Mouse (Mus musculus): ENCODE results near the gene Dnajc3. TPM values are rescaled to one million over a fixed set of nuclear protein-coding genes. Genes with fewer than 3 reads are reported as not detected.

Gene Dnajc3
- polyA plus RNA-seq, 1 experiment from 2014 or later: 21.9 TPM

GRCm38 (mm10) chr14:119007103-119007951 lies 69.6 kb downstream of the Dnajc3 start:
- peak; percentile 99 for DNase-seq
- peak overlapping the region; percentile 54 for H3K9ac ChIP-seq (replicated peaks; ENCODE audit: low read length)
- no peaks in the 10 kb centered on the region for H3K9me3 ChIP-seq (ENCODE audit: control insufficient read depth, low read length)
- H3K4me1 ChIP-seq (ENCODE audit: control insufficient read depth, insufficient read depth, low read length): peaks cover 8% of the 10 kb centered on the region
- peak overlapping the region; percentile 98 for H3K4me2 ChIP-seq (ENCODE audit: low read length)
- H3K27me3 ChIP-seq (ENCODE audit: control insufficient read depth, insufficient read depth, low read length): no peaks in the 10 kb centered on the region
- peak; percentile 99 for ATAC-seq (ENCODE audit: low FRiP score, low TSS enrichment)
- peak overlapping the region; percentile 64 for H3K27ac ChIP-seq (replicated peaks; ENCODE audit: low read depth, low read length)
- H3K36me3 ChIP-seq (ENCODE audit: control insufficient read depth, insufficient read depth, low read length): peaks cover 5% of the 10 kb centered on the region; the same call in 1 of the 2 replicates
- WGBS: under 1% methylated on average over 13 of the region's 13 CpGs
- peak overlapping the region; percentile 49 for H3K4me3 ChIP-seq (replicated peaks; ENCODE audit: low read depth, low read length)

DNA sequence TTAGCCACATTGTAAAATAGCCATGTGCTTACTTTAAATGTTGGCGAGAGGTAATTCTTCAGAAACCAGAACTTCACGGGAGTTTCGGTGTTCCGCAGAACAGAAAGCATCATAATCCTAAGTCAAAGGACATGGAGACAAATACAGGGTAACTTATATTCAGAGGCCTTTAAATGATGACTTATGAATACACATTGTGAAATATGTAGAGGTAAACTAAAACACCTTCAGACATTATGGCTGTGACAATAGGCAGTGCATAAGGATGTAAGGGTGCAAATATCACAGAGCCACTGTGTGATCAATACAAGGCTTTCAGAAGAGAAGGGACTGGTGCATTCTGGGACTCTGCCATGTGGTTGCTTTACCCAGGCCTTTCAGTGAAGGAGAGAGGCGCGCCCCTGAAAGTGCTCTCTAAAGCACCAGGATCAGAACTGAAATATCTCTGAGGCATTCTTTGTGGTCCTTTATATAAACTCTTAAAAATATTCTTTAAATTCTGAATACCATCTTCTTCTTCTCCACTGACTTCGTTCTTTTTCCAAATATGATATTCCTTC lies 70.3 kb downstream of the Dnajc3 start:
- H3K4me1 ChIP-seq (ENCODE audit: control insufficient read depth, insufficient read depth, low read length): peaks cover 8% of the 10 kb centered on the region
- H3K27me3 ChIP-seq (ENCODE audit: control insufficient read depth, insufficient read depth, low read length): no peaks in the 10 kb centered on the region
- peak overlapping the region; percentile 64 for H3K27ac ChIP-seq (replicated peaks; ENCODE audit: low read depth, low read length)
- ATAC-seq (ENCODE audit: low FRiP score, low TSS enrichment) (no peak), DNase-seq (no peak)
- no peaks in the 10 kb centered on the region for H3K9me3 ChIP-seq (ENCODE audit: control insufficient read depth, low read length)
- no peaks in the 10 kb centered on the region for H3K36me3 ChIP-seq (ENCODE audit: control insufficient read depth, insufficient read depth, low read length)
- peak overlapping the region; percentile 27; the same call in 1 of the 2 replicates for H3K9ac ChIP-seq (replicated peaks; ENCODE audit: low read length)
- peak overlapping the region; percentile 49 for H3K4me3 ChIP-seq (replicated peaks; ENCODE audit: low read depth, low read length)
- H3K4me2 ChIP-seq (ENCODE audit: low read length): peak overlapping the region; percentile 98
- WGBS: 49% methylated on average over 7 of the region's 7 CpGs

- peaks cover 8% of the 10 kb centered on the region for H3K4me1 ChIP-seq (ENCODE audit: control insufficient read depth, insufficient read depth, low read length)
- no peak for ATAC-seq (ENCODE audit: low FRiP score, low TSS enrichment)
- 91% methylated on average over 2 of the region's 2 CpGs for WGBS
- no peaks in the 10 kb centered on the region for H3K9me3 ChIP-seq (ENCODE audit: control insufficient read depth, low read length)
- no peak overlapping the region for H3K4me3 ChIP-seq (replicated peaks; ENCODE audit: low read depth, low read length)
- no peaks in the 10 kb centered on the region for H3K27me3 ChIP-seq (ENCODE audit: control insufficient read depth, insufficient read depth, low read length)
- H3K27ac ChIP-seq (replicated peaks; ENCODE audit: low read depth, low read length): no peak overlapping the region
- no peak overlapping the region for H3K4me2 ChIP-seq (ENCODE audit: low read length)
- H3K9ac ChIP-seq (replicated peaks; ENCODE audit: low read length): no peak overlapping the region
- DNase-seq: no peak
- H3K36me3 ChIP-seq (ENCODE audit: control insufficient read depth, insufficient read depth, low read length): no peaks in the 10 kb centered on the region
These were observed 71.8 kb downstream of the Dnajc3 start for GRCm38 (mm10) chr14:119009531-119009930.

GRCm38 (mm10) chr14:119012607-119013431 lies 75.0 kb downstream of the Dnajc3 start:
- WGBS: 52% methylated on average over 23 of the region's 23 CpGs
- H3K9me3 ChIP-seq (ENCODE audit: control insufficient read depth, low read length): no peaks in the 10 kb centered on the region
- DNase-seq (peak; percentile 92), ATAC-seq (ENCODE audit: low FRiP score, low TSS enrichment) (peak; percentile 90)
- H3K4me3 ChIP-seq (replicated peaks; ENCODE audit: low read depth, low read length): no peak overlapping the region
- peaks cover 7% of the 10 kb centered on the region for H3K36me3 ChIP-seq (ENCODE audit: control insufficient read depth, insufficient read depth, low read length)
- no peaks in the 10 kb centered on the region for H3K27me3 ChIP-seq (ENCODE audit: control insufficient read depth, insufficient read depth, low read length)
- peak overlapping the region; percentile 83 for H3K27ac ChIP-seq (replicated peaks; ENCODE audit: low read depth, low read length)
- H3K4me2 ChIP-seq (ENCODE audit: low read length): peak overlapping the region; percentile 39
- no peak overlapping the region; the same call in 1 of the 2 replicates for H3K9ac ChIP-seq (replicated peaks; ENCODE audit: low read length)
- H3K4me1 ChIP-seq (ENCODE audit: control insufficient read depth, insufficient read depth, low read length): peaks cover 4% of the 10 kb centered on the region

- Histone ChIP-seq H3K4me1 (ENCODE audit: control insufficient read depth, insufficient read depth, low read length) (no peaks in the 10 kb centered on the region), H3K9me3 (ENCODE audit: control insufficient read depth, low read length) (no peaks in the 10 kb centered on the region), H3K36me3 (ENCODE audit: control insufficient read depth, insufficient read depth, low read length) (peaks cover 7% of the 10 kb centered on the region), H3K9ac (replicated peaks; ENCODE audit: low read length) (no peak overlapping the region), H3K27ac (replicated peaks; ENCODE audit: low read depth, low read length) (peak overlapping the region; percentile 83; the same call in 1 of the 2 replicates), H3K4me2 (ENCODE audit: low read length) (peak overlapping the region; percentile 39), H3K4me3 (replicated peaks; ENCODE audit: low read depth, low read length) (no peak overlapping the region), H3K27me3 (ENCODE audit: control insufficient read depth, insufficient read depth, low read length) (no peaks in the 10 kb centered on the region)
- WGBS: 57% methylated on average over 12 of the region's 12 CpGs
- DNase-seq: peak; percentile 31
- no peak for ATAC-seq (ENCODE audit: low FRiP score, low TSS enrichment)
These were observed 75.8 kb downstream of the Dnajc3 start for GRCm38 (mm10) chr14:119013549-119013948.

- Histone ChIP-seq H3K4me3 (replicated peaks; ENCODE audit: low read depth, low read length) (no peak overlapping the region), H3K36me3 (ENCODE audit: control insufficient read depth, insufficient read depth, low read length) (peaks cover 28% of the 10 kb centered on the region), H3K27ac (replicated peaks; ENCODE audit: low read depth, low read length) (no peak overlapping the region), H3K27me3 (ENCODE audit: control insufficient read depth, insufficient read depth, low read length) (no peaks in the 10 kb centered on the region), H3K4me2 (ENCODE audit: low read length) (no peak overlapping the region), H3K9me3 (ENCODE audit: control insufficient read depth, low read length) (no peaks in the 10 kb centered on the region), H3K9ac (replicated peaks; ENCODE audit: low read length) (no peak overlapping the region), H3K4me1 (ENCODE audit: control insufficient read depth, insufficient read depth, low read length) (no peaks in the 10 kb centered on the region)
- no peak for ATAC-seq (ENCODE audit: low FRiP score, low TSS enrichment)
- peak; percentile 34 for DNase-seq
- WGBS: 78% methylated on average over 5 of the region's 5 CpGs
These were observed 88.1 kb downstream of the Dnajc3 start for GRCm38 (mm10) chr14:119025889-119026288.

DNA sequence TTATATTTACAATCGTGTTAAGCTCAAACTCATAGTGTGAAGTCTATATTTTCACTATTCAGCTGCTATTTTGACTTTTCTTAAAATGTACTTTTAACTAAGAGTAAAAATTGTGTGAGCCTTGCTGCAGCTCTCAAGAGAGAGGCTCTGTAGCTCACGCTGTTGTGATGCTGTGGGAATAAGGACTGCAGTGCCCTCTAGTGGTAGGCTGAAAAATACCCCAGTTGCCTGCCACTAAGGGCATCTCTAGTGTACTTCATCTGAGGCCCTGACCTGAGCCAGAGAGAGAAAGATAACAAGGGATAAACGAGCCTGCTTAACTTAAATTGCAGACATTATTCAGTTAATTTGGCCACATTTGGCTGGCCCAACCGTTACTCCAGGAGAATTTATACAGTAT lies 89.4 kb downstream of the Dnajc3 start:
- Histone ChIP-seq H3K9ac (replicated peaks; ENCODE audit: low read length) (no peak overlapping the region), H3K4me2 (ENCODE audit: low read length) (no peak overlapping the region), H3K27me3 (ENCODE audit: control insufficient read depth, insufficient read depth, low read length) (no peaks in the 10 kb centered on the region), H3K9me3 (ENCODE audit: control insufficient read depth, low read length) (no peaks in the 10 kb centered on the region), H3K27ac (replicated peaks; ENCODE audit: low read depth, low read length) (no peak overlapping the region), H3K4me1 (ENCODE audit: control insufficient read depth, insufficient read depth, low read length) (no peaks in the 10 kb centered on the region), H3K4me3 (replicated peaks; ENCODE audit: low read depth, low read length) (no peak overlapping the region), H3K36me3 (ENCODE audit: control insufficient read depth, insufficient read depth, low read length) (peaks cover 33% of the 10 kb centered on the region)
- DNase-seq (peak; percentile 69), ATAC-seq (ENCODE audit: low FRiP score, low TSS enrichment) (peak; percentile 58; the same call in 1 of the 2 replicates)
- 49% methylated on average over 4 of the region's 4 CpGs for WGBS

DNA sequence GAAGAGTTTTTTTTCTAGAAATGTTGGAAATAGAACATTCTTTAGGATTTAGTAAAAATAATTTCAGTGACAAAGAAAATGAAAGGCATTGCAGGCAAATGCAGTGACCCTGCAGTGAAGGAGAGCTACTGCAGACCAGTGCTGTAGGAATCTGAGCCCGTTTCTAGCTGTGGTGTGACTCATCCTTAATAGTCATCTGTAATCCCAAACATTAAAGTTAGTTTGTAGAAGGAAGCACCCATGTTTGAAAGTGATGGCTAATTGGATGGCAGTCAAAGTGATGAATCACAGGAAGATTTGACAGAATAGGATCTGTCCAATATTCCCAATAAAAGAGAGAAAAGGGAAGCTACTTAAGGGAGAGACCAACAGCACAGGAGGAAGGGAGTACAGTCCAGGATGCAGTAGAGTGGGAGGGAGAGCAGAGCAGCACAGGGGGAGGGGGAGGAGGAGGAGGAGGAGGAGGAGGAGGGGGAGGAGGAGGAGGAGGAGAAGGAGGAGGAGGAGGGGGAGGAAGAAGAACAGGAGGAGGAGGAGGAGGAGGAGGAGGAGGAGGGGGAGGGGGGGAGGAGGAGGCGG lies 90.0 kb downstream of the Dnajc3 start:
- ATAC-seq (ENCODE audit: low FRiP score, low TSS enrichment) (no peak), DNase-seq (no peak)
- H3K4me2 ChIP-seq (ENCODE audit: low read length): no peak overlapping the region
- H3K4me1 ChIP-seq (ENCODE audit: control insufficient read depth, insufficient read depth, low read length): no peaks in the 10 kb centered on the region
- WGBS: 70% methylated on average over 2 of the region's 2 CpGs
- no peaks in the 10 kb centered on the region for H3K27me3 ChIP-seq (ENCODE audit: control insufficient read depth, insufficient read depth, low read length)
- peaks cover 35% of the 10 kb centered on the region for H3K36me3 ChIP-seq (ENCODE audit: control insufficient read depth, insufficient read depth, low read length)
- no peak overlapping the region for H3K9ac ChIP-seq (replicated peaks; ENCODE audit: low read length)
- no peak overlapping the region for H3K4me3 ChIP-seq (replicated peaks; ENCODE audit: low read depth, low read length)
- H3K9me3 ChIP-seq (ENCODE audit: control insufficient read depth, low read length): no peaks in the 10 kb centered on the region
- no peak overlapping the region for H3K27ac ChIP-seq (replicated peaks; ENCODE audit: low read depth, low read length)

All from midbrain, embryonic 14.5 days (tissue).